8 mouse cellular contexts compared by ENCODE assay signal in the genomic region with DNA sequence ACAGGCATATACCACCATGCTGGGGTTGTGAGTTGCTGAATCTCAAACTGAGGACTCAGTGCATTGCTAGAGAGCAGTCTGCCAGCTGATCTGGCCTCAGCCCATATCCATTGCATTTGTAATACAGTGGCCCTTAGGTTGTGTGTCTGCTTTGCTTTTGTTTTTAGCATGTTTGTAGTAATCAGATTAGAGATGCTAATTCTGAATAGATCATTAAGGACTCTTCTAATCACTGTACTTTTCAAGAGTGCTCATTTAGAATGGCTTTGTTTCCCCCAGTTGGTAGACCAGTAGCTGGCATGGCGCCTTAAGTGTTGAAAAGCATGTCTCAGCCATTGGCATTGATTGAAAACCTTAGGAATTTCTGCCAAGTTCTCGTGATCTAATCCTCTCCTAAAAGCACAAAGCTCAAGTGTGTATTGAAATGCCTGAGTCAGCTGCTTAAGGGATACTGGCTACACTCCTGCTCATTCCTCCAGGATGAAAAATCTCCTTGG. TPM values are rescaled to one million over a fixed set of nuclear protein-coding genes. Genes with fewer than 3 reads are reported as not detected.
DNase-seq lines count a peak whose midpoint lies in the region; ATAC-seq lines count a peak whose summit lies in the region.

No protein-coding gene starts in this region.

- ATAC-seq in midbrain, embryonic 16.5 days: peak; percentile 82

- H3K9me3 ChIP-seq in midbrain, embryonic 16.5 days (replicated peaks; ENCODE audit: control insufficient read depth, low read length, poor library complexity, severe bottlenecking): no peaks in the 10 kb centered on the region

- H3K36me3 ChIP-seq in midbrain, embryonic 16.5 days (ENCODE audit: control insufficient read depth, insufficient read depth, low read length): no peaks in the 10 kb centered on the region

- intact Hi-C loops in left cerebral cortex, postnatal 10 days (cut with DNase I): no loop called here

- 0 out of 2 replicates have a peak, but pooled peaks cover 3% of the 10 kb centered on the region for H3K27me3 ChIP-seq in midbrain, embryonic 16.5 days (ENCODE audit: control insufficient read depth, insufficient read depth, low read depth, low read length)

- no peak overlapping the region for H3K4me3 ChIP-seq in midbrain, embryonic 16.5 days (ENCODE audit: low read depth, low read length)

- DNase-seq in adrenal gland, adult 2 months: peak; percentile 48
- DNase-seq in adrenal gland, postnatal 4 days (ENCODE audit: low spot score in 2 of 2): no peak
- peak; percentile 28 to 38 for DNase-seq in left cerebral cortex, postnatal 10 days (ENCODE audit: extremely low spot score in 1 of 2, low spot score in 2 of 2)
- DNase-seq in left cerebral cortex, adult 18-20 months (ENCODE audit: low spot score in 2 of 2): no peak
- DNase-seq in gonadal fat pad, adult 2 months (ENCODE audit: low read depth): peak; percentile 90
- DNase-seq in spleen, postnatal 4 days (ENCODE audit: low spot score in 2 of 2): no peak
- no peak for DNase-seq in spleen, postnatal 14 days (ENCODE audit: low spot score in 2 of 2)

- WGBS in midbrain, embryonic 16.5 days: 23% methylated on average over 2 of the region's 2 CpGs

- no peak overlapping the region for H3K9ac ChIP-seq in midbrain, embryonic 16.5 days (ENCODE audit: low read depth, low read length)

- no peak overlapping the region for H3K27ac ChIP-seq in midbrain, embryonic 16.5 days (ENCODE audit: low read length)

- no peak overlapping the region for H3K4me2 ChIP-seq in midbrain, embryonic 16.5 days (ENCODE audit: low read length)

- H3K4me1 ChIP-seq in midbrain, embryonic 16.5 days (ENCODE audit: control insufficient read depth, insufficient read depth, low read length): peaks cover 4% of the 10 kb centered on the region; the same call in 1 of the 2 replicates

RNA-seq across cellular contexts. Expression of a gene that starts 43.3 kb away (rescaled TPM):
- 10 to 100 TPM; 21.7 to 27.9 TPM for total RNA-seq in adrenal gland, adult 2 months (2021)
- 8.4 and 10.7 TPM in 2 replicates for polyA plus RNA-seq in adrenal gland, adult 2 months (2012; rRNA removed)
- total RNA-seq in adrenal gland, postnatal 4 days (2021): 10 to 100 TPM; 37.2 to 39.0 TPM
- total RNA-seq in left cerebral cortex, postnatal 10 days (2021): 1 to 10 TPM; 6.7 to 7.1 TPM
- 10 to 100 TPM; 20.8 to 21.3 TPM for total RNA-seq in left cerebral cortex, adult 18-20 months (2021)
- 8.4 and 8.9 TPM in 2 replicates for polyA plus RNA-seq in gonadal fat pad, adult 2 months (2012; rRNA removed)
- polyA plus RNA-seq in midbrain, embryonic 16.5 days (2015; fragmentation: Nextera tagmentation; extraction: Ambion mirVana): 4.3 and 4.6 TPM in 2 replicates

RNA-seq across cellular contexts. Expression of a gene that starts 52.2 kb away (rescaled TPM):
- 10 to 100 TPM; 78.8 to 99.8 TPM for total RNA-seq in adrenal gland, adult 2 months (2021)
- 17.8 and 19.4 TPM in 2 replicates for polyA plus RNA-seq in adrenal gland, adult 2 months (2012; rRNA removed)
- 10 to 100 TPM; 69.6 to 72.7 TPM for total RNA-seq in adrenal gland, postnatal 4 days (2021)
- 100 to 1,000 TPM; 130 to 143 TPM for total RNA-seq in left cerebral cortex, postnatal 10 days (2021)
- total RNA-seq in left cerebral cortex, adult 18-20 months (2021): 100 to 1,000 TPM; 116 to 126 TPM
- polyA plus RNA-seq in gonadal fat pad, adult 2 months (2012; rRNA removed): 24.2 and 28.1 TPM in 2 replicates
- polyA plus RNA-seq in midbrain, embryonic 16.5 days (2015; fragmentation: Nextera tagmentation; extraction: Ambion mirVana): 164 and 166 TPM in 2 replicates

Comparison
In these comparisons a context has a peak if more than half of its experiments do, and no peak if none do; other contexts are left out.
1. DNase-seq: peak in adrenal gland, adult 2 months (single experiment), left cerebral cortex, postnatal 10 days (2 of 2) and gonadal fat pad, adult 2 months (single experiment); none in adrenal gland, postnatal 4 days (0 of 2), left cerebral cortex, adult 18-20 months (0 of 2), spleen, postnatal 4 days (0 of 2) and spleen, postnatal 14 days (0 of 2).